Mouse (Mus musculus): ENCODE results near the gene Kcnc2. TPM values are rescaled to one million over a fixed set of nuclear protein-coding genes. Genes with fewer than 3 reads are reported as not detected.
A peak's percentile ranks its signal among the peaks of the same experiment; 100 is the strongest.
"Not testable (repeated sequence)": the region's sequence is repeated elsewhere in the genome, so short reads cannot be mapped to it uniquely, and the experiment has no call there.

Kcnc2 gene
- 0.88 and 1.2 TPM in 2 replicates for polyA plus RNA-seq (2014; fragmentation: Nextera tagmentation; extraction: Ambion mirVana)

DNA sequence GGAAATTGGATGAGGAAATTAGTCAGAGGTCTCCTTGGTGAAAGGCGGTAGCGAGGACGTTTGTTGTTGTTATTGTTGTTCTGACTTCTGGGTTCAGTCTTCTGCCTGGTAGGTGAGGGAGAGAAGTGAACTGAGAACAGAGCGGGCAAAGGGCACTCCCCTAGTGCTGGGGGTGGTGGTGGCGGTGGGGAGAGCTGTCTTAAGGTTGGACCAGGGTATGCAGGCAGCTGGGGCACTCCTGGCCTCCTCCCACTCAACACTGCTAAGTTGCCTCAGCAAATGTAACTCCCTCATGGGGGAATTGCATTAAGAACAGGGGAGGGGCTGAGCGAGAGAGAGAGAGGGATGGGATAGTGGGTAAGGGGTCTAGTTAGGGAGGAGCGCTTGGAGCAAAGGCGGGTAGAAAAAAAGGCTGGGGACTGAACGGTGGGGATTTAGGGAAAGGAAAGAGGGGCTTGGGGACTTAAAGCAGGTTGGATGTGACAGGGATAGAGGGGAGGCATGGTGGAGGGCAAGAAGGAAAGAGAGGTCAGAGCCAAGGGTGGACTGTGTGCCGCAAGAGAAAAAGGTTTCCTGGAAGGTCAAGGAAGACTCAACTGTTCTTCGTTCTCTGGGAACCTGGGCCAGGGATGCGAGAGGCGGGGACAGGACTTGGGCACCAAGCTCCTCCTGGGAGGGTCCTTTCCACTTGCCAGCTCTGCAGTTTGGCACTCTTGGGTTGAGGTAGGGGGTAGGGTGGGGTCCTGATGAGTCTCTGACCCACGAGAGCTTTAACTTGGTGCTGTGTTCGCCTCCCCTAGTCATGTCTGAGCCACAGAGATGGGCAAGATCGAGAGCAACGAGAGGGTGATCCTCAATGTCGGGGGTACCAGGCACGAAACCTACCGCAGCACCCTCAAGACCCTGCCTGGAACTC is at the start of gene Kcnc2:
TSS of gene Kcnc2 (plus strand) at position 235 of the 916 bp plus-strand sequence.
- Histone ChIP-seq H3K4me2 (replicated peaks; ENCODE audit: low read depth, low read length) (peak within 1 kb of the TSS; percentile 85), H3K36me3 (ENCODE audit: control insufficient read depth, insufficient read depth, low read length) (no peaks in the 10 kb centered on the region), H3K4me1 (ENCODE audit: control insufficient read depth, insufficient read depth, low read length) (peaks cover 15% of the 10 kb centered on the region; the same call in 1 of the 2 replicates), H3K9me3 (ENCODE audit: control insufficient read depth, low read depth, low read length) (no peaks in the 10 kb centered on the region), H3K27ac (ENCODE audit: low read length) (no peak within 1 kb of the TSS), H3K4me3 (ENCODE audit: low read depth, low read length) (peak within 1 kb of the TSS; percentile 47), H3K27me3 (ENCODE audit: control insufficient read depth, insufficient read depth, low read length) (peaks cover 15% of the 10 kb centered on the region; the same call in 1 of the 2 replicates), H3K9ac (replicated peaks; ENCODE audit: low read depth, low read length) (peak within 1 kb of the TSS; percentile 31)
- ATAC-seq (ENCODE audit: insufficient number of reproducible peaks, insufficient read depth, low FRiP score, low read depth) = no peak; the same call in 1 of the 2 replicates
- WGBS = 3% methylated on average over 20 of the region's 20 CpGs

DNA sequence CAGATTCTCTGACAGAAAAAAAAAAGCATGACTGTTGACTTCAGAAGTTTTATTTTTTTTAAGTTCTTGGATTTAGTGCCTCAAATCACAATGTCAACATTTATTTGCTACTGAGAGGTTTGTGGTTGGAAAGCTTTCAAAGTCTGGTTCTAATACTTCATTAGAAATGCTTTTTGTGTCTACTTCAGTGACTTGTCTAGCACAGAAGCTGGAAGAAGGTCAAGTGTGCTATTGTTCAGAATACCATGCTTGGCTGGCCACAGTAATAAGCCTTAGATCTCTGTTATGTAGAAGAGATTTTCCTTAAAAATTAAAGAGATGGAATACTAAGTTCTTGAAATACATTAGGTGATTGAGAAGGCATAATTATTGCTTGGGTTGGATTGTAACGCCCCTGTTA is 43.8 kb upstream of the Kcnc2 start:
- 74% methylated on average over 1 of the region's 1 CpGs for WGBS
- no peaks in the 10 kb centered on the region for H3K27me3 ChIP-seq (ENCODE audit: control insufficient read depth, insufficient read depth, low read length)
- H3K9me3 ChIP-seq (ENCODE audit: control insufficient read depth, low read depth, low read length) = no peaks in the 10 kb centered on the region
- no peaks in the 10 kb centered on the region for H3K36me3 ChIP-seq (ENCODE audit: control insufficient read depth, insufficient read depth, low read length)
- ATAC-seq (ENCODE audit: insufficient number of reproducible peaks, insufficient read depth, low FRiP score, low read depth) = no peak
- H3K27ac ChIP-seq (ENCODE audit: low read length) = no peak overlapping the region
- H3K4me2 ChIP-seq (replicated peaks; ENCODE audit: low read depth, low read length) = no peak overlapping the region
- H3K4me3 ChIP-seq (ENCODE audit: low read depth, low read length) = no peak overlapping the region
- H3K9ac ChIP-seq (replicated peaks; ENCODE audit: low read depth, low read length) = no peak overlapping the region
- H3K4me1 ChIP-seq (ENCODE audit: control insufficient read depth, insufficient read depth, low read length) = no peaks in the 10 kb centered on the region

DNA sequence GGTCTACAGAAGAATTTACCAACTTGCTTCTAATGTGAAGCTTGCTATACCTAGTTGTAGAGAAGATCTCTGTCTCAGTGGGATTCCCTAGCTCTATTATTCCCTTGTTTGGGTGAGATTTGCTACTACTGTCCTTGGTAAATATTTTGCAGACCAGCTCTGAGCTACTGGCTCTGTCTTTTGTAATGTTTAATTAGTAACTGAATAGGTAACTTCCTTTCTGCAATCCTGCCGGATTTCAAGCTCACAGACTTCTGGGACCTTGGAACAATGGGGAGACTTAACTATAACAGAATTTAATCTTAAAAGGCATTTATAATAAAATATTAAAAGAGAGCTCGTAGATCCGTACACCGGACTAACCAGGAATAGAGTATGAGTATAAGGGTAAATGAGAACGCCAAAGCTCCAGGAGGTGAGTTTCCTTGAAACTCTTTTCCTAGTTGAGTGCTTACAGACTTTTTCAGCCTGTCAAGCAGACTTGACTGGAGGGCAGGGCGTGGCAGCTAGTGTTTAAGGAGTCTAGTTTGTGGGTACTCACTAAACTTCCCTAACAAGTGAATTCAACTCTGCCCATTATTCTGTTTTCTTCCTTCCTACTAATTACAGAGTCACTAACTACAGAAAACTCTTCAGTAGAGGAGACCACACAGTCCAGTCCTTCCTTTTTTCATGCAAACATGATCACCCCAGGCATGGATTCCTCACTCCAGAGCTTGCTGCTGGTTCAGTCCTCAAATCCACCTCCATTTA is 41.7 kb upstream of the Kcnc2 start:
- H3K4me2 ChIP-seq (replicated peaks; ENCODE audit: low read depth, low read length); H3K9ac ChIP-seq (replicated peaks; ENCODE audit: low read depth, low read length); H3K36me3 ChIP-seq (ENCODE audit: control insufficient read depth, insufficient read depth, low read length); H3K9me3 ChIP-seq (ENCODE audit: control insufficient read depth, low read depth, low read length); H3K4me3 ChIP-seq (ENCODE audit: low read depth, low read length); H3K27ac ChIP-seq (ENCODE audit: low read length); H3K4me1 ChIP-seq (ENCODE audit: control insufficient read depth, insufficient read depth, low read length); H3K27me3 ChIP-seq (ENCODE audit: control insufficient read depth, insufficient read depth, low read length); ATAC-seq (ENCODE audit: insufficient number of reproducible peaks, insufficient read depth, low FRiP score, low read depth): not testable (repeated sequence)
- 59% methylated on average over 6 of the region's 6 CpGs for WGBS

DNA sequence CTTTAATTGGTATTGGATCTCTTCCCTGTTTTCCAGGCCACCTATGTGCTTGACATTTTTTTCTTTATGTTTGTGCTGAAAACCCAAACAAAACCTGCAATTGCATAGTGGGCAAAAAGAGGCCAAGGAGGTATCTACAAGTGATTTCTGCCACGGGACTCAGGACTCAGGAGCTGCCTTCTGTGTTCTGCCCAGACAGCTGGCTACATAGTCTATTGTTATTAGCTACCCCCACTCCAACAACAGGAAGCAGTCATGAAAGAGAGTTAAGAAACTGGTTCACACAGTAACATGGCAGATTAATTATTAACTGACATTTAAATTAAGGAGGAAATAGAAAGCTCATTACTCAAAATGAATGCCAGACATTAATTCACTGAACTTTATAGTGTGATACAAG is 38.2 kb upstream of the Kcnc2 start:
- not testable (repeated sequence) for H3K27me3 ChIP-seq (ENCODE audit: control insufficient read depth, insufficient read depth, low read length); H3K4me3 ChIP-seq (ENCODE audit: low read depth, low read length); H3K27ac ChIP-seq (ENCODE audit: low read length); H3K4me1 ChIP-seq (ENCODE audit: control insufficient read depth, insufficient read depth, low read length); H3K36me3 ChIP-seq (ENCODE audit: control insufficient read depth, insufficient read depth, low read length); H3K4me2 ChIP-seq (replicated peaks; ENCODE audit: low read depth, low read length); H3K9me3 ChIP-seq (ENCODE audit: control insufficient read depth, low read depth, low read length); H3K9ac ChIP-seq (replicated peaks; ENCODE audit: low read depth, low read length)
- peak; percentile 53; the same call in 1 of the 2 replicates for ATAC-seq (ENCODE audit: insufficient number of reproducible peaks, insufficient read depth, low FRiP score, low read depth)
- 23% methylated on average over 1 of the region's 1 CpGs for WGBS

DNA sequence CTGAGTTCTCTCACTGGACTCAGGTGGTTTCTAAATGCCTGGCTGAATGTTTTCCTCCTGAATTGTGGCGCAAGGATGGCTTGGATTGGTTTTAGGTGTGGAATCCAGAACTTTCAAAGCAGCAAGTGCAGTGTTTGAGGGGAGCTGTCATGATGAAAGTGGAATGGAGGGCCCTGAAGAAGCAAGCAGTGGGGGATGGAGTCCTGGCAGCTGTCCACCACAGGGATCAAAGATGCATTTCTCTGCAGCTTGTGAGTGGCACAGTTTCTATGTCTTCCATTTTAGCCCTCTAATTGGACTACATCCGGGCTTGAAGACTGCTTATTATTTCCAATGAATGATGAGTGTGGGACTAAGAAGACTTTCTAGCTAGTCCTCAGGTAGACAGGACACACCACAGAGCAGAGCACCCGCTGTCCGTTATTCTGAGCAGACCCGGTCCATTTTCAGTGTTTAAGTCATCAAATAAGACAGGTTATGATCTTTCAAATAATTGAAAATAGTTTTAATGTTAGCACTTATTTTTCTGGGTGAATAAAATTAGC is 35.5 kb upstream of the Kcnc2 start:
- H3K4me2 ChIP-seq (replicated peaks; ENCODE audit: low read depth, low read length); H3K4me3 ChIP-seq (ENCODE audit: low read depth, low read length); H3K9ac ChIP-seq (replicated peaks; ENCODE audit: low read depth, low read length); H3K9me3 ChIP-seq (ENCODE audit: control insufficient read depth, low read depth, low read length); H3K27me3 ChIP-seq (ENCODE audit: control insufficient read depth, insufficient read depth, low read length); ATAC-seq (ENCODE audit: insufficient number of reproducible peaks, insufficient read depth, low FRiP score, low read depth); H3K4me1 ChIP-seq (ENCODE audit: control insufficient read depth, insufficient read depth, low read length); H3K27ac ChIP-seq (ENCODE audit: low read length); H3K36me3 ChIP-seq (ENCODE audit: control insufficient read depth, insufficient read depth, low read length): not testable (repeated sequence)
- WGBS = 79% methylated on average over 5 of the region's 5 CpGs

DNA sequence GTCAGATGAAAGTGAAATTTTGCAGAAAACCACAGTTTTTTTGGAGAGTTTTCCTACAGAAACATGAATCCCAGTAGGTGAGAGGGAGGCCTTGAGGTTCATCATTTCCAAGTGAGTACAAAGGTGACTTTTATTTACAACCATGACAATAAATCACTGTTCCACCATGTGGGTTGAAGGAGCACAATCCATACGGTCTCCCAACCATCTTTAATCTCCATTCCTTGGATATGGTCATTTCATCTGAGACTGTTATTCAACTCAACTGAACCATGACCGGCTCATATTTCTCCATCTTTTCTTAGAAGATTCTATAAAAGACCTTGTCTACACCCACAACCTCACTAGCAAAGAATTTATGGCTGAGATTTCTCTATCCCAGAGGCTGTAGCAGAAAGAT is 22.6 kb upstream of the Kcnc2 start:
- 72% methylated on average over 2 of the region's 2 CpGs for WGBS

DNA sequence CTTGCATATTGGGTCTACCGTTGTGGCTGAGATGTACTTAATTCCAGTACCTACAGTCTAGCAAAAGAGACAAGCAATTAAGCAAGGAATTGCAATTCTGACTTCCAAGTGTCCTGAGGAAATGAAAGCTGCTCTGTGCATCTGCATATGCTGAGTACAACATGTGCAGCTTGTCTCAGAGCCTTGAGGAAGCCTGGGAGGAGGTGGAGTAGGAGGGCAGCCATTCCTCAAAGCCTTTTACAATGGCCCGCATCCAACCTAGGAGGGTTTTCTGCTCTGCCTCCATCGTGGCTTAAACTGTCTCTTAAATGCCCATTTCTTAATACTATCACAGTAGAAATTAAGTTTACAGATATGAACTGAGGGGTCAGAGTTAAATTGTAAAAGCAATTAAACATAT is 7.5 kb upstream of the Kcnc2 start:
- Histone ChIP-seq H3K9me3 (ENCODE audit: control insufficient read depth, low read depth, low read length) (no peaks in the 10 kb centered on the region), H3K27ac (ENCODE audit: low read length) (no peak overlapping the region), H3K4me1 (ENCODE audit: control insufficient read depth, insufficient read depth, low read length) (no peaks in the 10 kb centered on the region), H3K36me3 (ENCODE audit: control insufficient read depth, insufficient read depth, low read length) (no peaks in the 10 kb centered on the region), H3K4me2 (replicated peaks; ENCODE audit: low read depth, low read length) (no peak overlapping the region), H3K9ac (replicated peaks; ENCODE audit: low read depth, low read length) (no peak overlapping the region), H3K4me3 (ENCODE audit: low read depth, low read length) (no peak overlapping the region), H3K27me3 (ENCODE audit: control insufficient read depth, insufficient read depth, low read length) (no peaks in the 10 kb centered on the region)
- WGBS = 70% methylated on average over 3 of the region's 3 CpGs
- no peak for ATAC-seq (ENCODE audit: insufficient number of reproducible peaks, insufficient read depth, low FRiP score, low read depth)

More for the DNA sequence above, 22.6 kb upstream of the Kcnc2 start:
- no peak overlapping the region for H3K4me3 ChIP-seq (ENCODE audit: low read depth, low read length)
- H3K4me1 ChIP-seq (ENCODE audit: control insufficient read depth, insufficient read depth, low read length) = no peaks in the 10 kb centered on the region
- no peaks in the 10 kb centered on the region for H3K9me3 ChIP-seq (ENCODE audit: control insufficient read depth, low read depth, low read length)
- ATAC-seq (ENCODE audit: insufficient number of reproducible peaks, insufficient read depth, low FRiP score, low read depth) = no peak
- no peak overlapping the region for H3K9ac ChIP-seq (replicated peaks; ENCODE audit: low read depth, low read length)
- no peak overlapping the region for H3K27ac ChIP-seq (ENCODE audit: low read length)
- H3K27me3 ChIP-seq (ENCODE audit: control insufficient read depth, insufficient read depth, low read length) = no peaks in the 10 kb centered on the region
- no peaks in the 10 kb centered on the region for H3K36me3 ChIP-seq (ENCODE audit: control insufficient read depth, insufficient read depth, low read length)
- no peak overlapping the region for H3K4me2 ChIP-seq (replicated peaks; ENCODE audit: low read depth, low read length)

DNA sequence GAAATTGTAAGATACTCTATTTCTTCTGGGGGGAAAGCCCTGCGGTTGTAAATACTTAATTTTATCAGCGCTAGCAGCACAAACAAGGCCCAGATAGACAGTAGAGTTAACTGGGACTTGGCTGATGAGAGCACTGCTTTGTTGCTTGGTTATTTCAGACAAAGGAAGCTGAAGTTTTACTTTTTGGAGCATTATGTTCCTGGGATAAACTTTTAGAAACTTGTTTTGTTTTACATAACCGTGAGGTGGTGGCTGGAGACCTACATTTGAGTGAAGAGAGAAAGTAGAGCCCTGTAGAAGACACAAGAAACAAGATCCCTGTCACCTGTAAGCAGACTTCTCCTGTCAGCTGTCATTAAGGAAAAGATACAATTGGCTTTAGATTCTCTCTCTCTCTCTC is 1.4 kb upstream of the Kcnc2 start:
- H3K9ac ChIP-seq (replicated peaks; ENCODE audit: low read depth, low read length) = no peak overlapping the region

More for the DNA sequence above, 1.4 kb upstream of the Kcnc2 start:
- Histone ChIP-seq H3K4me1 (ENCODE audit: control insufficient read depth, insufficient read depth, low read length) (peaks cover 15% of the 10 kb centered on the region; the same call in 1 of the 2 replicates), H3K4me2 (replicated peaks; ENCODE audit: low read depth, low read length) (peak overlapping the region; percentile 85), H3K9me3 (ENCODE audit: control insufficient read depth, low read depth, low read length) (no peaks in the 10 kb centered on the region), H3K36me3 (ENCODE audit: control insufficient read depth, insufficient read depth, low read length) (no peaks in the 10 kb centered on the region), H3K27me3 (ENCODE audit: control insufficient read depth, insufficient read depth, low read length) (peaks cover 15% of the 10 kb centered on the region; the same call in 1 of the 2 replicates), H3K4me3 (ENCODE audit: low read depth, low read length) (no peak overlapping the region), H3K27ac (ENCODE audit: low read length) (no peak overlapping the region)
- no peak for ATAC-seq (ENCODE audit: insufficient number of reproducible peaks, insufficient read depth, low FRiP score, low read depth)
- 75% methylated on average over 3 of the region's 3 CpGs for WGBS
